Mouse (Mus musculus) liver, embryonic 14.5 days (tissue): ENCODE measurements around the gene Pglyrp2. TPM values are rescaled to one million over a fixed set of nuclear protein-coding genes. Genes with fewer than 3 reads are reported as not detected.

Source experiments
- ATAC-seq: fragments of 200-750 bp; cut with Nextera tagmentation; 2 replicates; pipeline ENCODE4 v1.8.0; 2017; ENCODE audit warnings: moderate number of reproducible peaks, mild to moderate bottlenecking, moderate library complexity; ENCODE audit not compliant: insufficient read depth
- DNase-seq, 3 experiments: peaks; one replicate each; pipeline ENCODE4 v3.0.0-alpha.2; 2012 to 2013; ENCODE audit warnings: low read depth in 3 of 3, low spot score in 3 of 3
- H3K27ac ChIP-seq: fragments of 300-500 bp; sonication (generic); 2 replicates; pipeline ENCODE4 v1.5.1; 2014; ENCODE audit warnings: moderate library complexity, mild to moderate bottlenecking, control low read depth, inconsistent platforms
- H3K27me3 ChIP-seq: fragments of 300-500 bp; sonication (generic); 2 replicates; pipeline ENCODE4 v1.6.1; 2014; ENCODE audit warnings: mild to moderate bottlenecking, low read length, moderate library complexity; ENCODE audit not compliant: control insufficient read depth, insufficient read depth
- H3K36me3 ChIP-seq: fragments of 300-500 bp; sonication (generic); replicated peaks from 2 replicates; pipeline ENCODE4 v1.6.1; 2014; ENCODE audit warnings: low read depth; ENCODE audit not compliant: control insufficient read depth, insufficient read depth
- H3K4me1 ChIP-seq, 2 experiments: fragments of 200-500 bp in 1 of 2; fragments of 300-500 bp in 1 of 2; sonication (generic) in 1 of 2; replicated peaks; 2 replicates each; pipeline ENCODE4 v1.6.1; 2012 to 2014; ENCODE audit warnings: antibody characterized with exemption in 1 of 2, inconsistent platforms in 1 of 2, low read length in 1 of 2; ENCODE audit not compliant: control insufficient read depth in 2 of 2, insufficient read depth in 2 of 2
- H3K4me2 ChIP-seq: fragments of 300-500 bp; sonication (generic); 2 replicates; pipeline ENCODE4 v1.6.1; 2014; ENCODE audit warnings: low read depth, mild to moderate bottlenecking, control low read depth, moderate library complexity
- H3K4me3 ChIP-seq, 2 experiments: fragments of 200-500 bp in 1 of 2; fragments of 300-500 bp in 1 of 2; sonication (generic) in 1 of 2; 2 replicates each; pipeline ENCODE4 v1.5.1; 2012 to 2014; ENCODE audit warnings: low read depth in 2 of 2, low read length in 2 of 2, mild to moderate bottlenecking in 2 of 2, control low read depth in 1 of 2, inconsistent platforms in 1 of 2, moderate library complexity in 1 of 2; ENCODE audit not compliant: insufficient read depth in 1 of 2
- H3K9ac ChIP-seq: fragments of 300-500 bp; sonication (generic); replicated peaks from 2 replicates; pipeline ENCODE4 v1.6.1; 2014; ENCODE audit warnings: mild to moderate bottlenecking, control low read depth, moderate library complexity
- H3K9me3 ChIP-seq: fragments of 300-500 bp; sonication (generic); 2 replicates; pipeline ENCODE4 v1.6.1; 2016; ENCODE audit warnings: low read length, mixed read lengths; ENCODE audit not compliant: control insufficient read depth
- CTCF ChIP-seq: IDR thresholded peaks from 2 replicates; pipeline ENCODE4 v1.5.1; 2016; ENCODE audit warnings: antibody characterized with exemption, low read depth, control low read depth
- EP300 ChIP-seq: IDR thresholded peaks from 2 replicates; pipeline ENCODE4 v1.6.1; 2016; ENCODE audit warnings: antibody characterized with exemption, low read depth
- WGBS: fragments of 180-500 bp; shearing (Covaris S2); extraction: QIAGEN DNeasy Blood & Tissue Kit; methylation state at CpG from one replicate; pipeline ENCODE4 v1.1.7; 2014; ENCODE audit not compliant: insufficient replicate concordance; 5-methylcytosine and 5-hydroxymethylcytosine counted together
- polyA plus RNA-seq, 2 experiments: library from polyadenylated mRNA; depleted of rRNA in 1 of 2; stranded (reverse) in 1 of 2; unstranded in 1 of 2; fragments of >200 nt; fragmentation: Nextera tagmentation in 1 of 2; extraction: Ambion mirVana in 1 of 2; gene quantifications; 2 replicates each; pipeline versions ENCODE4 v1.2.1 to v1.2.3; 2012 to 2014

The Pglyrp2 gene
- polyA plus RNA-seq, 2 experiments: 4.0 to 5.7 TPM

DNA sequence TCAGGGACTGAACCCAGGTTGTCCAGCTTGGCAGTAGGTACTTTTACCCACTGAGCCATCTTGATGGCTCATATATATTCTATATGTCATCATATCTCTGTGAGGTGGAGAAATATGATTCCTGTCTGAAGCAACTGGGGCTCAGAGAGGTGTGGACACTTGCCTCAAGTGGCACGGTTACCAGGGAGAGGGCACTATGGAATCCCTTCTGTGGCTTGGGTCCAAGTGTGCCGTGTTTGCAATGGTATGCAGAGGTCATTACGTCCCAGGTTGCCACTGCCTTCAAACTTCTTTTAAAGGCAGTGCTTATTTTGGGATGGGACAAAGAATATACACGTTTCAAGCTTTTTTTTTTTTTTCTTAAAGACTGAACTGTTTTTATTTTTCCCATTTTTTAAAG, 30.2 kb upstream of the Pglyrp2 start:
- H3K27me3 ChIP-seq: no peaks in the 10 kb centered on the region; the same call in 1 of the 2 replicates
- WGBS: 69% methylated on average over 4 of the region's 4 CpGs
- ATAC-seq: no peak

DNA sequence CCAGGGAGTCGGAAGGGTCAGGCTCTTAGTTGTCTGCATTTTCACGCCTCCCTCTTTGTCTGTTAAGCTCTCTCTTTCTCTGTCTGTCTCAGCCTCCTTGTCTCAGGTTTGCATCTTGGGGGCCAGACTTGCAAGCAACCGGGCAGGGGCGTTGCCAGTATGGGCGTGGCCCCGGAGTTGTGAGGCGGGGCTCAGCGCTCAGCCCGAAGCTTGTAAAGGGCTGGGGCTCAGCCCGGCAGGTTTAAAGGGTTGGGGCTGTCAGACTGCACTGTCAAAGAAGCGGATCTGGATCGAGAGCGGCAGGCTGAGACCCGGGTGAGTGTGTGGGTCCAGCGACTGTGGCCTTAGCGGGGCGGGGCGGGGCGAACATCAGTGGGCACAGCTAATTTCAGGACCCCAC, 28.5 kb upstream of the Pglyrp2 start, which contains the start of gene Cyp4f39:
Cyp4f39 (plus strand) TSS at position 242 of the 400 bp plus-strand sequence.
- H3K9me3 ChIP-seq: no peaks in the 10 kb centered on the region
- no peak within 1 kb of the TSS for H3K9ac ChIP-seq
- WGBS: 3% methylated on average over 19 of the region's 19 CpGs
- H3K27me3 ChIP-seq: no peaks in the 10 kb centered on the region; the same call in 1 of the 2 replicates
- peak; percentile 43 to 50 (median 48) for DNase-seq
- H3K4me2 ChIP-seq: peak within 1 kb of the TSS; percentile 59
- H3K27ac ChIP-seq: no peak within 1 kb of the TSS
- TF ChIP-seq CTCF (no peak), EP300 (no peak)
- peak within 1 kb of the TSS in 1 of 2 experiments; percentile 18; a peak in 2 of 4 replicates for H3K4me3 ChIP-seq
- no peaks in the 10 kb centered on the region for H3K36me3 ChIP-seq
- H3K4me1 ChIP-seq: peaks cover 27 to 32% of the 10 kb centered on the region in 2 experiments
- ATAC-seq: peak; percentile 59; the same call in 1 of the 2 replicates

More for the DNA sequence above, 30.2 kb upstream of the Pglyrp2 start:
- Histone ChIP-seq H3K36me3 (no peaks in the 10 kb centered on the region), H3K9ac (no peak overlapping the region), H3K9me3 (no peaks in the 10 kb centered on the region), H3K4me3 (no peak overlapping the region), H3K4me1 (peaks cover 27 to 32% of the 10 kb centered on the region in 2 experiments), H3K4me2 (no peak overlapping the region), H3K27ac (no peak overlapping the region)
- no peak for DNase-seq
- no peak for TF ChIP-seq EP300
- TF ChIP-seq CTCF: no peak

DNA sequence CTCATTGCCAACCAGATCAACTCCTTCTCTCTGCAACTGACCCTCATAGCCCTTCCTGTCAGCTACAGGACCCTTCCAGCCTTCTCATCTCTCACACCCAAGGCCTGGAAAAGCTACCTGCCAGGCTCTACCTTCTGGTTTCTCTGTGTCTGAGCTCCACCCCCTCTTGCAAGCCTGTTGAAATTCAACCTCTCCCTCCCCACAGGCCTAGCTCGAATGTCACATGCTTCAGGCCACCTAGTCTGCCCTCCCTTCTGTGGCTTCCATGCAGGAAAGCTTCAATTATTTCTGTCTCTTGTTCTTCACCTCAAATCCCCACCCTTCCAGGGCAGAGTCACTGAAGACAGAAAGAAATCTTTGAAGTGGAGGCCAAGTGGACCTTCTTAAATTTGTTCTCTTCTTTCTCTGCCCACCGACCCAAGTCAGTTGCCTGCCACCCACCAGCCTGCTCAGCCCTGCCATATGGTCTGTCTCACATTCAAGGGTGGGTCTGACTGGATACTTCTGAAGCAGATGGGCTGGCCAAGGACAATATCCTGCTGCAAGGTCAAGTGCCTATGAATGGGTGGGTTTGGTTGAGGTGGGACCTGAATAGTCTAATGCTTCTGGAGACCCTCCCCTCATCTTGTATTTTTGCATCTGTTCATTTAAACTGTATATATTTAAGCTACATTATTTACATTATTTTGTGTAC, 27.0 kb upstream of the Pglyrp2 start:
- TF ChIP-seq CTCF: no peak
- no peak for TF ChIP-seq EP300
- 34% methylated on average over 2 of the region's 2 CpGs for WGBS
- no peak overlapping the region for H3K27ac ChIP-seq
- DNase-seq (no peak), ATAC-seq (no peak)
- no peaks in the 10 kb centered on the region for H3K9me3 ChIP-seq
- H3K4me3 ChIP-seq: no peak overlapping the region
- H3K9ac ChIP-seq: no peak overlapping the region
- no peak overlapping the region for H3K4me2 ChIP-seq
- H3K36me3 ChIP-seq: no peaks in the 10 kb centered on the region
- H3K4me1 ChIP-seq: peaks cover 26 to 27% of the 10 kb centered on the region in 2 experiments
- no peaks in the 10 kb centered on the region; the same call in 1 of the 2 replicates for H3K27me3 ChIP-seq

DNA sequence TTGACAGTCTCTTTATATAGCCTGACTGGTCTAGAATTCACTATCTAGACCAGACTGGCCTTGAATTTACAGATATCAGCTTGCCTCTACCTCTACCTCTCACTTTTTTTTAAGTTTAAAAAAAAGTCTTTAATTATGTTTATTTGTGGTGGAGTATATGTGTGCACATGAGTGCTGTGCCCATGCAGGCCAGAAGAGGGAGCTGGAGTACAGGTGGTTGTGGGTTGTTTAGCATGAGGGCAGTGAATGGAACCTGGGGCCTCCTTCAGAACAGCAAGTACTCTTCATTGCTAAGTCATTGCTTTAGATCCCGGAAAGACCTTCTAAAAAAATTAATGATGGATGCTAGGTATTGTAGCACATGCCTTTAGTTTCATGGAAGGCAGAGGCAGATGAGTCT, 25.1 kb upstream of the Pglyrp2 start:
- Histone ChIP-seq H3K4me2 (no peak overlapping the region), H3K27me3 (no peaks in the 10 kb centered on the region; the same call in 1 of the 2 replicates), H3K4me3 (no peak overlapping the region), H3K9ac (no peak overlapping the region), H3K9me3 (no peaks in the 10 kb centered on the region), H3K36me3 (no peaks in the 10 kb centered on the region), H3K27ac (no peak overlapping the region), H3K4me1 (peaks cover 14 to 15% of the 10 kb centered on the region in 2 experiments)
- ATAC-seq (no peak), DNase-seq (no peak)
- TF ChIP-seq CTCF (peak; percentile 33; the same call in 1 of the 2 replicates), EP300 (no peak)
- 77% methylated on average over 1 of the region's 1 CpGs for WGBS

DNA sequence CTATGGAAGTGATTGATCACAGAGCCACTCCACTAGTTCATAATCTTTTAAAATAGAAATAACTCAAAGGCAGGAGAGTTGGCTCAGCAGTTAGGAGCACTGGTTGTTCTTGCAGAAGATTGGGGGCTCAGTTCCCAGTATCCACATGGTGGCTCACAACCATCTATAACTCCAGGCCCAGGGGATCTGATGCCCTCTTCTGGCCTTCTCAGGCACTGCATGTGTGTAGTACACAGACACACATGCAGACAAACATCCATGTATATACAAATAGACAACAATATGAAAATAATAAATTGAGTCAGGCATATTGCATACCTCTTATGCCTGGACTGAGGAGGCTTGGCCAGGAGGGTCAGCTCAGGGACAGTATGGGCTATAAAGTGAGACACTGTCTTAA, 23.2 kb upstream of the Pglyrp2 start:
- H3K27ac ChIP-seq: no peak overlapping the region
- ATAC-seq (no peak), DNase-seq (no peak)
- no peak overlapping the region for H3K4me2 ChIP-seq
- peaks cover 1 to 2% of the 10 kb centered on the region in 2 experiments for H3K4me1 ChIP-seq
- no peak overlapping the region for H3K9ac ChIP-seq
- H3K36me3 ChIP-seq: no peaks in the 10 kb centered on the region
- H3K9me3 ChIP-seq: no peaks in the 10 kb centered on the region
- H3K4me3 ChIP-seq: no peak overlapping the region
- H3K27me3 ChIP-seq: no peaks in the 10 kb centered on the region
- TF ChIP-seq EP300: no peak
- TF ChIP-seq CTCF: peak; percentile 43; the same call in 1 of the 2 replicates
